Mouse (Mus musculus) lung, adult 10 weeks (tissue): Measurements from ENCODE around the gene Rnaset2b. TPM values are rescaled to one million over a fixed set of nuclear protein-coding genes. Genes with fewer than 3 reads are reported as not detected.

Experiments used
- polyA plus RNA-seq: library from polyadenylated mRNA; stranded (reverse); fragments of 350-450 nt; fragmentation: Illumina TruSeq; extraction: RNeasy Lipid Tissue Mini Kit (QIAGEN cat#74804); gene quantifications from one replicate; pipeline ENCODE4 v1.2.3, GENCODE M21; 2014; ENCODE audit warnings: low read depth, low replicate concordance; ENCODE audit not compliant: insufficient read depth

Rnaset2b gene
- 279 TPM for polyA plus RNA-seq

GRCm38 (mm10) chr17:6970334-6970733, at the start of gene Rnaset2b:
Gene Rnaset2b (plus strand): TSS chr17:6970634.

GRCm38 (mm10) chr17:6947984-6948768, 22.3 kb upstream of the Rnaset2b start, which contains the start of gene Rsph3b:
Gene Rsph3b (minus strand): TSS chr17:6948682.

GRCm38 (mm10) chr17:6960776-6961175, 9.7 kb upstream of the Rnaset2b start, which contains the start of gene Tagap1:
Gene Tagap1 (minus strand): TSS chr17:6961156.

GRCm38 (mm10) chr17:6978287-6979248, 8.1 kb downstream of the Rnaset2b start, which contains the start of gene Gm49721:
Gene Gm49721 (plus strand): TSS chr17:6978904.

GRCm38 (mm10) chr17:7025257-7025656, 54.8 kb downstream of the Rnaset2b start, which contains the start of gene Gm1604a:
Gene Gm1604a (plus strand): TSS chr17:7025568.

Other genes starting within 250 kb of the Rnaset2b start
- 87.5 TPM for gene Ezr, start 187.8 kb upstream of the Rnaset2b start, polyA plus RNA-seq
- gene Rsph3b, start 22.0 kb upstream of the Rnaset2b start, polyA plus RNA-seq = 33.5 TPM
- 12.0 TPM for gene Tagap1, start 9.5 kb upstream of the Rnaset2b start, polyA plus RNA-seq
- not detected for gene Gm49721, start 8.3 kb downstream of the Rnaset2b start, polyA plus RNA-seq
- gene Gm1604a, start 54.9 kb downstream of the Rnaset2b start, polyA plus RNA-seq = not detected
- 7.4 TPM for gene Rps6ka2, start 199.5 kb downstream of the Rnaset2b start, polyA plus RNA-seq